Mouse (Mus musculus) thymus, adult 2 months (tissue): ENCODE measurements around the gene Ubtd1.

Experiments used
- CTCF ChIP-seq: fragments of 200-500 bp; IDR thresholded peaks from 2 replicates; pipeline ENCODE4 v1.5.1; 2012; ENCODE audit warnings: mild to moderate bottlenecking, control low read depth, low read length, moderate library complexity, borderline replicate concordance; ENCODE audit not compliant: control insufficient read depth, poor library complexity, insufficient read depth; ENCODE audit errors: extremely low read depth
- POLR2A ChIP-seq: fragments of 200-500 bp; IDR thresholded peaks from 2 replicates; pipeline ENCODE4 v1.6.1; 2012; ENCODE audit warnings: mild to moderate bottlenecking, low read length, control low read depth, moderate library complexity; ENCODE audit not compliant: control insufficient read depth, poor library complexity, insufficient read depth; ENCODE audit errors: extremely low read depth

GRCm38 (mm10) chr19:41989810-41990209 lies 8.2 kb downstream of the Ubtd1 start:
- TF ChIP-seq POLR2A (no peak), CTCF (no peak)
